24 mouse cellular contexts compared by ENCODE assay signal in genomic region chr1:56753283-56753682, GRCm38 (mm10).
DNase-seq lines count a peak whose midpoint lies in the region; ATAC-seq and TF ChIP-seq lines count a peak whose summit lies in the region.
"Had no signal": no experiment of that assay in that cellular context is flagged by ENCODE, and none has a peak within 500 bp of the region (broad histone marks: within the 10 kb centered on the region; RNA-seq: fewer than 3 reads in every experiment).

No protein-coding gene starts in this region.

- no peak for TF ChIP-seq EP300 in lung, postnatal 0 days (IDR thresholded peaks at IDR 0.05)

- 33% methylated on average over 1 of the region's 1 CpGs for WGBS in lung, postnatal 0 days
- WGBS in midbrain, embryonic 11.5 days: 64% methylated on average over 1 of the region's 1 CpGs

- no peak overlapping the region for H3K9ac ChIP-seq in lung, postnatal 0 days (replicated peaks; ENCODE audit: low read depth)
- no peak overlapping the region for H3K9ac ChIP-seq in midbrain, embryonic 11.5 days (ENCODE audit: low read length)
- H3K9ac ChIP-seq: embryonic facial prominence, embryonic 12.5 days; heart, embryonic 13.5 days; midbrain, embryonic 12.5 days; stomach, embryonic 15.5 days had no signal

- no peak for ATAC-seq in lung, postnatal 0 days
- no peak for ATAC-seq in midbrain, embryonic 11.5 days (ENCODE audit: low FRiP score)
- ATAC-seq: hindbrain, postnatal 0 days had no signal

- H3K4me3 ChIP-seq in lung, postnatal 0 days (ENCODE audit: low read depth, low read length): no peak overlapping the region
- no peak overlapping the region for H3K4me3 ChIP-seq in midbrain, embryonic 11.5 days (ENCODE audit: low read depth, low read length)
- H3K4me3 ChIP-seq: embryonic facial prominence, embryonic 12.5 days; heart, adult 2 months; heart, embryonic 13.5 days; midbrain, embryonic 12.5 days; stomach, embryonic 15.5 days had no signal

- no peak overlapping the region for H3K4me2 ChIP-seq in lung, postnatal 0 days (replicated peaks; ENCODE audit: low read depth, low read length)
- no peak overlapping the region for H3K4me2 ChIP-seq in midbrain, embryonic 11.5 days
- H3K4me2 ChIP-seq: embryonic facial prominence, embryonic 12.5 days; heart, embryonic 13.5 days; midbrain, embryonic 12.5 days; stomach, embryonic 15.5 days had no signal

- H3K36me3 ChIP-seq in lung, postnatal 0 days (ENCODE audit: insufficient read depth, low read length): no peaks in the 10 kb centered on the region
- H3K36me3 ChIP-seq in splenic B cell, adult 2 months (ENCODE audit: control insufficient read depth, insufficient read depth, low read length, poor library complexity, severe bottlenecking): no peaks in the 10 kb centered on the region
- no peaks in the 10 kb centered on the region for H3K36me3 ChIP-seq in midbrain, embryonic 11.5 days (ENCODE audit: control insufficient read depth, insufficient read depth, low read length)
- H3K36me3 ChIP-seq: embryonic facial prominence, embryonic 12.5 days; heart, embryonic 13.5 days; midbrain, embryonic 12.5 days; stomach, embryonic 15.5 days had no signal

- H3K27ac ChIP-seq in lung, postnatal 0 days (ENCODE audit: low read length): no peak overlapping the region
- no peak overlapping the region for H3K27ac ChIP-seq in midbrain, embryonic 11.5 days (ENCODE audit: low read depth, low read length)
- H3K27ac ChIP-seq: embryonic facial prominence, embryonic 12.5 days; heart, adult 2 months; heart, embryonic 13.5 days; hindbrain, postnatal 0 days; midbrain, embryonic 12.5 days; stomach, embryonic 15.5 days had no signal

- H3K9me3 ChIP-seq in lung, postnatal 0 days (ENCODE audit: low read length): no peaks in the 10 kb centered on the region
- no peaks in the 10 kb centered on the region for H3K9me3 ChIP-seq in midbrain, embryonic 11.5 days (ENCODE audit: control insufficient read depth, low read length)
- H3K9me3 ChIP-seq: embryonic facial prominence, embryonic 12.5 days; heart, embryonic 13.5 days; midbrain, embryonic 12.5 days; stomach, embryonic 15.5 days had no signal

- peak; percentile 30; the same call in 1 of the 2 replicates for TF ChIP-seq CTCF in lung, postnatal 0 days (IDR thresholded peaks at IDR 0.05)

- H3K27me3 ChIP-seq in lung, postnatal 0 days (replicated peaks; ENCODE audit: insufficient read depth, low read length): no peaks in the 10 kb centered on the region
- H3K27me3 ChIP-seq in splenic B cell, adult 2 months (ENCODE audit: control insufficient read depth, insufficient read depth, low read length, poor library complexity, severe bottlenecking): no peaks in the 10 kb centered on the region
- H3K27me3 ChIP-seq in midbrain, embryonic 11.5 days (ENCODE audit: control insufficient read depth, insufficient read depth, low read length): no peaks in the 10 kb centered on the region
- H3K27me3 ChIP-seq: heart, embryonic 13.5 days; midbrain, embryonic 12.5 days; stomach, embryonic 15.5 days had no signal

- no peaks in the 10 kb centered on the region for H3K4me1 ChIP-seq in lung, postnatal 0 days (ENCODE audit: insufficient read depth, low read depth, low read length)
- no peaks in the 10 kb centered on the region for H3K4me1 ChIP-seq in midbrain, embryonic 11.5 days (ENCODE audit: control insufficient read depth, insufficient read depth, low read length)
- H3K4me1 ChIP-seq: embryonic facial prominence, embryonic 12.5 days; heart, embryonic 13.5 days; midbrain, embryonic 12.5 days; stomach, embryonic 15.5 days had no signal

- DNase-seq in embryo, embryonic 11 days: peak; percentile 6
- DNase-seq in embryo, embryonic 9.5 days (ENCODE audit: extremely low spot score): no peak
- DNase-seq in lung, postnatal 0 days (ENCODE audit: low spot score): no peak
- no peak for DNase-seq in lung, postnatal 36 days
- peak; percentile 10 for DNase-seq in NIH3T3 (ENCODE audit: low read depth)
- DNase-seq in splenic B cell, adult 2 months (ENCODE audit: low read depth, low spot score): peak; percentile 11
- no peak for DNase-seq in left cerebral cortex, adult 18-20 months (ENCODE audit: low spot score in 2 of 2)
- no peak for DNase-seq in midbrain, embryonic 11.5 days (ENCODE audit: low spot score, missing footprints)
- DNase-seq: adrenal gland, postnatal 10 days; cerebellum, adult 2 months; gastrocnemius, postnatal 25 days; heart, adult 2 months; heart, postnatal 14 days; kidney, adult 11 months; layer of hippocampus, adult 9-11 months; lung, adult 18-20 months; right cerebral cortex, postnatal 25 days; thymus, adult 18-20 months; thymus, postnatal 36 days had no signal

Comparison
In these comparisons a context has a peak if more than half of its experiments do, and no peak if none do; other contexts are left out.
1. DNase-seq: peak in embryo, embryonic 11 days (single experiment), NIH3T3 (single experiment) and splenic B cell, adult 2 months (single experiment); none in embryo, embryonic 9.5 days (single experiment), lung, postnatal 0 days (single experiment), lung, postnatal 36 days (single experiment), left cerebral cortex, adult 18-20 months (0 of 2) and midbrain, embryonic 11.5 days (single experiment).